Mouse (Mus musculus): Measurements from ENCODE around the gene Asap2.

Gene Asap2

GRCm38 (mm10) chr12:21209273-21209672 is 219.0 kb downstream of the Asap2 start:
- no peak for DNase-seq (ENCODE audit: low read depth, low spot score)

GRCm38 (mm10) chr12:21212876-21213275 is 222.6 kb downstream of the Asap2 start:
- no peak for DNase-seq (ENCODE audit: low read depth, low spot score)

GRCm38 (mm10) chr12:21214551-21215165 is 224.4 kb downstream of the Asap2 start:
- no peak for DNase-seq (ENCODE audit: low read depth, low spot score)

- no peak for DNase-seq (ENCODE audit: low read depth, low spot score)
These were observed 227.7 kb downstream of the Asap2 start for GRCm38 (mm10) chr12:21217776-21218444.

GRCm38 (mm10) chr12:21220596-21220995 is 230.3 kb downstream of the Asap2 start:
- no peak for DNase-seq (ENCODE audit: low read depth, low spot score)

- DNase-seq (ENCODE audit: low read depth, low spot score), result no peak
These were observed 233.7 kb downstream of the Asap2 start for GRCm38 (mm10) chr12:21223923-21224322.

- DNase-seq (ENCODE audit: low read depth, low spot score), result no peak
These were observed 235.1 kb downstream of the Asap2 start for GRCm38 (mm10) chr12:21225358-21225757.

GRCm38 (mm10) chr12:21226316-21226715 is 236.1 kb downstream of the Asap2 start:
- no peak for DNase-seq (ENCODE audit: low read depth, low spot score)

GRCm38 (mm10) chr12:21227076-21227980 is 237.1 kb downstream of the Asap2 start:
- no peak for DNase-seq (ENCODE audit: low read depth, low spot score)

- DNase-seq (ENCODE audit: low read depth, low spot score), result no peak
These were observed 238.4 kb downstream of the Asap2 start for GRCm38 (mm10) chr12:21228650-21229049.

- no peak for DNase-seq (ENCODE audit: low read depth, low spot score)
These were observed 239.0 kb downstream of the Asap2 start for GRCm38 (mm10) chr12:21229076-21229918.

GRCm38 (mm10) chr12:21233727-21234126 is 243.5 kb downstream of the Asap2 start:
- no peak for DNase-seq (ENCODE audit: low read depth, low spot score)

GRCm38 (mm10) chr12:21234560-21234959 is 244.3 kb downstream of the Asap2 start:
- DNase-seq (ENCODE audit: low read depth, low spot score), result no peak

GRCm38 (mm10) chr12:21241965-21242364 is 251.7 kb downstream of the Asap2 start:
- DNase-seq (ENCODE audit: low read depth, low spot score), result no peak

GRCm38 (mm10) chr12:21244375-21244960 is 254.2 kb downstream of the Asap2 start:
- DNase-seq (ENCODE audit: low read depth, low spot score), result no peak

- DNase-seq (ENCODE audit: low read depth, low spot score), result no peak
These were observed 257.6 kb downstream of the Asap2 start for GRCm38 (mm10) chr12:21247711-21248392.

GRCm38 (mm10) chr12:21260494-21261256 is 270.4 kb downstream of the Asap2 start:
- no peak for DNase-seq (ENCODE audit: low read depth, low spot score)

- no peak for DNase-seq (ENCODE audit: low read depth, low spot score)
These were observed 271.3 kb downstream of the Asap2 start for GRCm38 (mm10) chr12:21261521-21261920.

GRCm38 (mm10) chr12:21263256-21263655 is 273.0 kb downstream of the Asap2 start:
- no peak for DNase-seq (ENCODE audit: low read depth, low spot score)

- DNase-seq (ENCODE audit: low read depth, low spot score), result no peak
These were observed 274.0 kb downstream of the Asap2 start for GRCm38 (mm10) chr12:21264241-21264640.

Measured in telencephalon, adult 2 months (tissue).